Mouse (Mus musculus): ENCODE results near the gene Gm10837. TPM values are rescaled to one million over a fixed set of nuclear protein-coding genes. Genes with fewer than 3 reads are reported as not detected.
A peak's percentile ranks its signal among the peaks of the same experiment; 100 is the strongest.

Gene Gm10837
- polyA plus RNA-seq, 1 experiment from 2014 or later: 0.19 TPM

- H3K4me3 ChIP-seq (ENCODE audit: low read depth, low read length): no peak overlapping the region
- WGBS: 8% methylated on average over 22 of the region's 31 CpGs
- H3K4me1 ChIP-seq (ENCODE audit: control insufficient read depth, insufficient read depth, low read length): peaks cover 9% of the 10 kb centered on the region; the same call in 1 of the 2 replicates
- ATAC-seq: no peak
- peak overlapping the region; percentile 4 for H3K4me2 ChIP-seq (ENCODE audit: low read length)
- no peaks in the 10 kb centered on the region for H3K9me3 ChIP-seq (replicated peaks; ENCODE audit: control insufficient read depth, low read length, poor library complexity, severe bottlenecking)
- peaks cover 5% of the 10 kb centered on the region for H3K27me3 ChIP-seq (ENCODE audit: control insufficient read depth, insufficient read depth, low read depth, low read length)
- H3K9ac ChIP-seq (ENCODE audit: low read depth, low read length): no peak overlapping the region
- H3K27ac ChIP-seq (ENCODE audit: low read length): peak overlapping the region; percentile 70
- H3K36me3 ChIP-seq (ENCODE audit: control insufficient read depth, insufficient read depth, low read length): no peaks in the 10 kb centered on the region
Observed at GRCm38 (mm10) chr14:122471449-122472085, 18.8 kb upstream of the Gm10837 start.

GRCm38 (mm10) chr14:122472161-122472560 is 18.2 kb upstream of the Gm10837 start:
- peak overlapping the region; percentile 76 for H3K27ac ChIP-seq (ENCODE audit: low read length)
- H3K9ac ChIP-seq (ENCODE audit: low read depth, low read length): peak overlapping the region; percentile 36; the same call in 1 of the 2 replicates
- no peak overlapping the region for H3K4me3 ChIP-seq (ENCODE audit: low read depth, low read length)
- WGBS: 2% methylated on average over 13 of the region's 13 CpGs
- H3K9me3 ChIP-seq (replicated peaks; ENCODE audit: control insufficient read depth, low read length, poor library complexity, severe bottlenecking): no peaks in the 10 kb centered on the region
- ATAC-seq: no peak
- peaks cover under 1% of the 10 kb centered on the region; the same call in 1 of the 2 replicates for H3K27me3 ChIP-seq (ENCODE audit: control insufficient read depth, insufficient read depth, low read depth, low read length)
- H3K4me1 ChIP-seq (ENCODE audit: control insufficient read depth, insufficient read depth, low read length): peaks cover 9% of the 10 kb centered on the region; the same call in 1 of the 2 replicates
- peak overlapping the region; percentile 45 for H3K4me2 ChIP-seq (ENCODE audit: low read length)
- H3K36me3 ChIP-seq (ENCODE audit: control insufficient read depth, insufficient read depth, low read length): no peaks in the 10 kb centered on the region

GRCm38 (mm10) chr14:122472647-122473046 is 17.7 kb upstream of the Gm10837 start:
- Histone ChIP-seq H3K4me3 (ENCODE audit: low read depth, low read length) (peak overlapping the region; percentile 4; the same call in 1 of the 2 replicates), H3K27me3 (ENCODE audit: control insufficient read depth, insufficient read depth, low read depth, low read length) (no peaks in the 10 kb centered on the region; the same call in 1 of the 2 replicates), H3K36me3 (ENCODE audit: control insufficient read depth, insufficient read depth, low read length) (no peaks in the 10 kb centered on the region), H3K9me3 (replicated peaks; ENCODE audit: control insufficient read depth, low read length, poor library complexity, severe bottlenecking) (no peaks in the 10 kb centered on the region), H3K9ac (ENCODE audit: low read depth, low read length) (no peak overlapping the region), H3K4me1 (ENCODE audit: control insufficient read depth, insufficient read depth, low read length) (peaks cover 9% of the 10 kb centered on the region; the same call in 1 of the 2 replicates), H3K4me2 (ENCODE audit: low read length) (peak overlapping the region; percentile 44), H3K27ac (ENCODE audit: low read length) (peak overlapping the region; percentile 77; the same call in 1 of the 2 replicates)
- 15% methylated on average over 5 of the region's 5 CpGs for WGBS
- ATAC-seq: no peak

GRCm38 (mm10) chr14:122473211-122473751 is 17.1 kb upstream of the Gm10837 start:
- no peak for ATAC-seq
- 5% methylated on average over 17 of the region's 17 CpGs for WGBS
- Histone ChIP-seq H3K9me3 (replicated peaks; ENCODE audit: control insufficient read depth, low read length, poor library complexity, severe bottlenecking) (no peaks in the 10 kb centered on the region), H3K27me3 (ENCODE audit: control insufficient read depth, insufficient read depth, low read depth, low read length) (no peaks in the 10 kb centered on the region; the same call in 1 of the 2 replicates), H3K4me3 (ENCODE audit: low read depth, low read length) (peak overlapping the region; percentile 53), H3K4me1 (ENCODE audit: control insufficient read depth, insufficient read depth, low read length) (peaks cover 9% of the 10 kb centered on the region; the same call in 1 of the 2 replicates), H3K4me2 (ENCODE audit: low read length) (peak overlapping the region; percentile 44), H3K9ac (ENCODE audit: low read depth, low read length) (peak overlapping the region; percentile 39), H3K36me3 (ENCODE audit: control insufficient read depth, insufficient read depth, low read length) (no peaks in the 10 kb centered on the region), H3K27ac (ENCODE audit: low read length) (peak overlapping the region; percentile 77)

- H3K27me3 ChIP-seq (ENCODE audit: control insufficient read depth, insufficient read depth, low read depth, low read length): peaks cover 3% of the 10 kb centered on the region
Observed at GRCm38 (mm10) chr14:122474041-122474890, 16.1 kb upstream of the Gm10837 start.

GRCm38 (mm10) chr14:122474891-122475556 is 15.4 kb upstream of the Gm10837 start, which contains the start of gene Zic2:
Zic2 (plus strand) TSS chr14:122475435.
- H3K36me3 ChIP-seq (ENCODE audit: control insufficient read depth, insufficient read depth, low read length): no peaks in the 10 kb centered on the region
- H3K27me3 ChIP-seq (ENCODE audit: control insufficient read depth, insufficient read depth, low read depth, low read length): peaks cover 3% of the 10 kb centered on the region
- H3K4me3 ChIP-seq (ENCODE audit: low read depth, low read length): peak within 1 kb of the TSS; percentile 53
- no peaks in the 10 kb centered on the region for H3K9me3 ChIP-seq (replicated peaks; ENCODE audit: control insufficient read depth, low read length, poor library complexity, severe bottlenecking)
- under 1% methylated on average over 47 of the region's 73 CpGs for WGBS
- H3K9ac ChIP-seq (ENCODE audit: low read depth, low read length): peak within 1 kb of the TSS; percentile 76
- peak within 1 kb of the TSS; percentile 91 for H3K27ac ChIP-seq (ENCODE audit: low read length)
- peak within 1 kb of the TSS; percentile 44 for H3K4me2 ChIP-seq (ENCODE audit: low read length)
- peak; percentile 84 for ATAC-seq
- H3K4me1 ChIP-seq (ENCODE audit: control insufficient read depth, insufficient read depth, low read length): peaks cover 9% of the 10 kb centered on the region; the same call in 1 of the 2 replicates

More at GRCm38 (mm10) chr14:122474041-122474890, 16.1 kb upstream of the Gm10837 start:
- Histone ChIP-seq H3K36me3 (ENCODE audit: control insufficient read depth, insufficient read depth, low read length) (no peaks in the 10 kb centered on the region), H3K9me3 (replicated peaks; ENCODE audit: control insufficient read depth, low read length, poor library complexity, severe bottlenecking) (no peaks in the 10 kb centered on the region), H3K9ac (ENCODE audit: low read depth, low read length) (peak overlapping the region; percentile 54), H3K4me1 (ENCODE audit: control insufficient read depth, insufficient read depth, low read length) (peaks cover 9% of the 10 kb centered on the region; the same call in 1 of the 2 replicates), H3K27ac (ENCODE audit: low read length) (peak overlapping the region; percentile 91), H3K4me2 (ENCODE audit: low read length) (peak overlapping the region; percentile 44), H3K4me3 (ENCODE audit: low read depth, low read length) (peak overlapping the region; percentile 53)
- peak; percentile 82 for ATAC-seq
- under 1% methylated on average over 56 of the region's 57 CpGs for WGBS

- peak; percentile 1; the same call in 1 of the 2 replicates for ATAC-seq
- peaks cover 8% of the 10 kb centered on the region for H3K27me3 ChIP-seq (ENCODE audit: control insufficient read depth, insufficient read depth, low read depth, low read length)
Observed at GRCm38 (mm10) chr14:122475557-122476040, 14.8 kb upstream of the Gm10837 start.

More at GRCm38 (mm10) chr14:122475557-122476040, 14.8 kb upstream of the Gm10837 start:
- no peaks in the 10 kb centered on the region for H3K9me3 ChIP-seq (replicated peaks; ENCODE audit: control insufficient read depth, low read length, poor library complexity, severe bottlenecking)
- under 1% methylated on average over 54 of the region's 65 CpGs for WGBS
- H3K4me3 ChIP-seq (ENCODE audit: low read depth, low read length): peak overlapping the region; percentile 53
- H3K9ac ChIP-seq (ENCODE audit: low read depth, low read length): peak overlapping the region; percentile 76
- H3K4me2 ChIP-seq (ENCODE audit: low read length): peak overlapping the region; percentile 44
- peaks cover 9% of the 10 kb centered on the region; the same call in 1 of the 2 replicates for H3K4me1 ChIP-seq (ENCODE audit: control insufficient read depth, insufficient read depth, low read length)
- H3K27ac ChIP-seq (ENCODE audit: low read length): peak overlapping the region; percentile 91
- no peaks in the 10 kb centered on the region for H3K36me3 ChIP-seq (ENCODE audit: control insufficient read depth, insufficient read depth, low read length)

All from midbrain, embryonic 16.5 days (tissue).